Mouse (Mus musculus) kidney, adult 2 months (tissue): ENCODE measurements at regions not wholly inside any gene's neighbourhood (a gene's known extent, or its start where the extent isn't known, plus 50 kb on each side); places are given as distances from the start of the nearest gene placed in this dataset.

Experiments used
- DNase-seq: peaks from one replicate; pipeline ENCODE4 v3.0.0; 2021
- H3K27ac ChIP-seq: fragments of 200-500 bp; 2 replicates; pipeline ENCODE4 v1.5.1; 2012; ENCODE audit warnings: low read depth, low read length, control low read depth, inconsistent platforms; ENCODE audit not compliant: insufficient read depth
- H3K27me3 ChIP-seq: fragments of 200-500 bp; replicated peaks from 2 replicates; pipeline ENCODE4 v1.6.1; 2012; ENCODE audit warnings: mild to moderate bottlenecking, moderate library complexity, low read length, inconsistent platforms; ENCODE audit not compliant: control insufficient read depth, insufficient read depth
- H3K36me3 ChIP-seq: fragments of 200-500 bp; 2 replicates; pipeline ENCODE4 v1.6.1; 2012; ENCODE audit warnings: mild to moderate bottlenecking, moderate library complexity, low read length, inconsistent platforms; ENCODE audit not compliant: control insufficient read depth, insufficient read depth
- H3K4me1 ChIP-seq: fragments of 200-500 bp; 2 replicates; pipeline ENCODE4 v1.6.1; 2011; ENCODE audit warnings: low read length; ENCODE audit not compliant: control insufficient read depth, insufficient read depth
- H3K4me3 ChIP-seq: fragments of 200-500 bp; 2 replicates; pipeline ENCODE4 v1.5.1; 2011; ENCODE audit warnings: mild to moderate bottlenecking, low read depth, low read length, control low read depth; ENCODE audit not compliant: insufficient read depth
- CTCF ChIP-seq: fragments of 200-500 bp; conservative IDR thresholded peaks from 2 replicates; pipeline ENCODE4 v1.5.1; 2011; ENCODE audit warnings: low read depth, mild to moderate bottlenecking, control low read depth, low read length, moderate library complexity, mixed read lengths; ENCODE audit not compliant: insufficient read depth, insufficient read length
- POLR2A ChIP-seq: fragments of 200-500 bp; IDR thresholded peaks from one replicate; pipeline ENCODE4 v1.6.1; 2011; ENCODE audit warnings: low read depth, low read length, control low read depth
- WGBS: fragments of 180-500 bp; shearing (Covaris S2); methylation state at CpG from one replicate; pipeline ENCODE4 v1.1.7; 2018; 5-methylcytosine and 5-hydroxymethylcytosine counted together

GRCm38 (mm10) chr15:36857622-36858021 is 150.0 kb downstream of the Zfp706 start:
- no peaks in the 10 kb centered on the region for H3K36me3 ChIP-seq
- WGBS: 81% methylated on average over 1 of the region's 1 CpGs
- H3K27ac ChIP-seq: no peak overlapping the region
- DNase-seq: no peak
- no peak for TF ChIP-seq CTCF
- no peak for TF ChIP-seq POLR2A
- H3K27me3 ChIP-seq: no peaks in the 10 kb centered on the region
- no peak overlapping the region for H3K4me3 ChIP-seq
- peaks cover 3% of the 10 kb centered on the region; the same call in 1 of the 2 replicates for H3K4me1 ChIP-seq

DNA sequence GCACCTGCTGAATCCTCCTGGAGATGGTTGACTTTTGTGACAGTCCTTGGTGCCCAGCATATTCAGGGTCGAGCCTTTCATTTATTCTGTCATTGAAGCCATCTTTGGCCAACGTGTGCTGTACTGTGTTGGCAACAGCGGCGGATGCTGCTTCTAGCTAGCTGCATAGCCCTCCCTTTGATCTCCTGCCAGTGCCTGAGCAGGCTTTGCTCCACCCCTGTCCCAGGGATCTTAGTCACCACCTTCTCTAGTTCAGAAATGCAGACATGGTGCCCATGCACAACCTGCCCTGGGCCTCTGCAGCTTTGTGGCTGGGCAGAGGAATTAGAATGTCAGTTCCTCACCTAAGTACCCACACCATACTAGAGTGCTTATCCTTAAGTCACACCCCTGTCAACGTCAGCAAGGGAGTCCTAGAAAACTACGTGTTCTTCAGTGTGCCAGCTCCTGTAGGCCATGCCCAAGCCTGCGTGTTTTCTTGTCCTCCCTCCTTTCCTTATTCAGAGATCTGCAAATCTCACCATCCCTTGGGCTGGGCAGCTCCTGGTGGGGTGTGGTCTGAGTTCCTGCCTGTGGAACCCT is 151.9 kb downstream of the Zfp706 start:
- H3K36me3 ChIP-seq: no peaks in the 10 kb centered on the region
- TF ChIP-seq CTCF (no peak), POLR2A (no peak)
- no peak overlapping the region for H3K4me3 ChIP-seq
- peaks cover 3% of the 10 kb centered on the region; the same call in 1 of the 2 replicates for H3K4me1 ChIP-seq
- H3K27ac ChIP-seq: no peak overlapping the region
- 56% methylated on average over 7 of the region's 7 CpGs for WGBS
- no peaks in the 10 kb centered on the region for H3K27me3 ChIP-seq
- peak; percentile 52 for DNase-seq

- no peaks in the 10 kb centered on the region for H3K27me3 ChIP-seq
- H3K36me3 ChIP-seq: no peaks in the 10 kb centered on the region
- H3K4me1 ChIP-seq: peaks cover 3% of the 10 kb centered on the region; the same call in 1 of the 2 replicates
- no peak for DNase-seq
- no peak overlapping the region for H3K4me3 ChIP-seq
- WGBS: 67% methylated on average over 6 of the region's 6 CpGs
- TF ChIP-seq POLR2A (no peak), CTCF (no peak)
- H3K27ac ChIP-seq: no peak overlapping the region
Measured at GRCm38 (mm10) chr15:36854900-36855321, 152.7 kb downstream of the Zfp706 start.

- no peaks in the 10 kb centered on the region for H3K36me3 ChIP-seq
- TF ChIP-seq POLR2A: no peak
- TF ChIP-seq CTCF: no peak
- WGBS: 82% methylated on average over 6 of the region's 6 CpGs
- H3K4me1 ChIP-seq: peaks cover 3% of the 10 kb centered on the region; the same call in 1 of the 2 replicates
- H3K27me3 ChIP-seq: no peaks in the 10 kb centered on the region
- H3K4me3 ChIP-seq: no peak overlapping the region
- DNase-seq: no peak
- no peak overlapping the region for H3K27ac ChIP-seq
Measured at GRCm38 (mm10) chr15:36852229-36852821, 155.2 kb downstream of the Zfp706 start.

DNA sequence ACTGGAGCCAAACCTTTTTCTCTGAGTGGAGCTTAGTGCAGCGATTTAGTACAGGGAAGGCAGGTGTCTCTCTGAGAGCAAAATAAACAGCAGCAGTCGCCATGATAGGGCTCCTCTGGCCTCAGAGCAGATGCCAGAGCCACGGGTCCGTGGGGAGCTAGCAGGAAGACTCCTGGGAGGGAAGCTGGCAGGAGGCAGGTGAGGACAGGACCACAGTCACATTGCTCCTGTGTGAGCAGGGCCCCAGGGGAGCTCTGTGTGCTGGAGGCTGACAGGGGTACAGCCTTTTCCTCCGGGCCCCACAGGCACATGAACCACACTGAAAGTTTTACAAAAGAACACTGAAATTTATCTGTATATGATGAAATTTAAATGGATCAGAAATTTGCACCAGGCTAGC is 159.3 kb downstream of the Zfp706 start:
- Histone ChIP-seq H3K4me1 (peaks cover 9% of the 10 kb centered on the region), H3K27me3 (no peaks in the 10 kb centered on the region), H3K36me3 (no peaks in the 10 kb centered on the region), H3K27ac (no peak overlapping the region), H3K4me3 (no peak overlapping the region)
- WGBS: 72% methylated on average over 5 of the region's 5 CpGs
- no peak for DNase-seq
- no peak for TF ChIP-seq POLR2A
- no peak for TF ChIP-seq CTCF

- no peak overlapping the region for H3K4me3 ChIP-seq
- H3K4me1 ChIP-seq: peaks cover 22% of the 10 kb centered on the region
- WGBS: 78% methylated on average over 9 of the region's 9 CpGs
- H3K36me3 ChIP-seq: no peaks in the 10 kb centered on the region
- no peaks in the 10 kb centered on the region for H3K27me3 ChIP-seq
- DNase-seq: no peak
- no peak overlapping the region for H3K27ac ChIP-seq
- TF ChIP-seq CTCF: no peak
- TF ChIP-seq POLR2A: no peak
Measured at GRCm38 (mm10) chr15:36846806-36847205, 160.8 kb downstream of the Zfp706 start.
